Mouse (Mus musculus) spleen, adult 18-20 months (tissue): ENCODE data around the gene Eif4g1.
"Not testable (repeated sequence)": the region's sequence is repeated elsewhere in the genome, so short reads cannot be mapped to it uniquely, and the experiment has no call there.

Experiments used
- DNase-seq, 2 experiments: peaks; one replicate each; pipeline ENCODE4 v3.0.0; 2022; ENCODE audit warnings: mixed read lengths in 2 of 2

Gene Eif4g1

GRCm38 (mm10) chr16:20668013-20668412 lies at the start of gene Eif4g1:
Eif4g1 (plus strand) TSS chr16:20668313.
- not testable (repeated sequence) for DNase-seq

- no peak for DNase-seq
Observed at GRCm38 (mm10) chr16:20619541-20620398, 48.3 kb upstream of the Eif4g1 start.

DNA sequence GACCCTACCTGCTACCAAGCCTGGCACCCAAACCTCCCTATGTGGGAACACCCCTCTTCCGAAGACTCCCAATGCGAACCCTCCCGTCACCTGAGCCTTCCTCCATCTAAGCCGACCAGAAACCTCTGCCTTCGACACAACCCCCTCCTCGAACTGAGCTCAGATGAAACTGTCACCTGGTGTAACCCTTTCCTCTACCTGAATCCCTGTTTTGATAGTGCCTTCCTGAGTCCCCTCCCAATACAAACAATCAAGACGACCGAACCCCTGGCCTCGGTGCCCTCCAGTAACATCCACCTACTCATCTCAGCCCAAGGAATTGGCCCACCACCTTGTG lies 47.7 kb upstream of the Eif4g1 start:
- DNase-seq = no peak

DNA sequence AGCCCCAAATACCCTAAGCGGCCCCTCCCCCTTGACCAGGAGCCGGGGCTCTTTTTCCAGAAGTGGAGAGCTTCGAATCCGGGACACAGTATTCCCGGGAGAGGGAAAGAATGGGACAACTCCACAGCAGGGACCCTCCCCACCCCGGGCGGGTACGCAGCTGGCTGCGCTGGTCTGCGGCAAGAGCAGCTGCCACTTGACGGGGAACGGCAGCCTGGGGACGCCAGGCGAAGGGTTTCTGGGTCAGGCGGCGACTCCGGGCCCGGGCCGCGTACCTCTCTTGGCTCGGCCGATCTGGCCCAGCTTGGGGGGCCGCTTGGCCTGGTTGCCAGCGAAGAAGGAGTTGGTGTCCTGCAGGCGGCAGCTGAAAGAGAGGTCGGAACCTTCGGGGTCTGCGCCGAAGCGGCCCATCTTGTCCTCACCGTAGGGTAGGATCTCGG lies 47.3 kb upstream of the Eif4g1 start:
- no peak for DNase-seq

DNA sequence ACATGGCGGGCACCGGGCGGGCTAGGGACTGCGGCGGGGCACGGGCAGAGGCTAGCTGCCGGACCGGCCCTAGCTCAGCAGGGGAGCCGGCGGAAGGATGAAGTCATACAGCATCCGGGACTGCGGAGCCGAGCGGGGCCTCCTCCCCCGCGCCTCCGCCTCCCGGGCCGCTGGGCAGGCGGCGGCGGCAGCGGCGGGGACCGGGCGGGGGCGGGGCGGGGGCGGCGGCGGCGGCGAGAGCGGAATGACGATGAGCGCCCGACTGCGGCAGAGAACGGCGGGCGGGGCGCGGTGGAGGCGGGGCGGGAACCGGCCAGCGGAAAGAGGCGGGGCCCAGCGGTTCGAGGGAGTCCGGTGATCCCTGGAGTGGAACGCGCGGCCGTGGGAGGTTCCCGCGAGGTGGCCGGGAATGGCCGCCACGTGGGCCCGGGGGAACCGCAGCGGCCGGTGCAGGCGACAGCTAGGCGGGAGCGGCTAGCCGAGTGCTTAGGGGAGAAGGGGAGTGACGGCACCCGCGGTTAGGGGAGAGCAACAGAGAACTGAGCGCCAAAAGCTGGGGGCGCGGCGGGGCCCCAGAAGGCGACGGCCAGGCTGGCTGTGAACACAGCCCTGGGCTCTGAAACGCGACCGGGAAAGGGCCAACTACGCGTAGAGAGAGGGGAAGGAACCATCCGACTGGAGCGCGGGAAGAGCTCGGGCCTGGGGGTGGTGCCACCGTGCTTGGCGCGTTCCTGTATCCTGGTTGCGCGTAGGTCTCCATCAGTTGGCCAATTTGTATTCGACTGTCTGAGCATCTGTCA lies 46.7 kb upstream of the Eif4g1 start, which contains the start of gene Camk2n2:
Gene Camk2n2 (minus strand): TSS at position 97 of the 800 bp plus-strand sequence.
- peak; percentile 48 to 67 for DNase-seq

DNA sequence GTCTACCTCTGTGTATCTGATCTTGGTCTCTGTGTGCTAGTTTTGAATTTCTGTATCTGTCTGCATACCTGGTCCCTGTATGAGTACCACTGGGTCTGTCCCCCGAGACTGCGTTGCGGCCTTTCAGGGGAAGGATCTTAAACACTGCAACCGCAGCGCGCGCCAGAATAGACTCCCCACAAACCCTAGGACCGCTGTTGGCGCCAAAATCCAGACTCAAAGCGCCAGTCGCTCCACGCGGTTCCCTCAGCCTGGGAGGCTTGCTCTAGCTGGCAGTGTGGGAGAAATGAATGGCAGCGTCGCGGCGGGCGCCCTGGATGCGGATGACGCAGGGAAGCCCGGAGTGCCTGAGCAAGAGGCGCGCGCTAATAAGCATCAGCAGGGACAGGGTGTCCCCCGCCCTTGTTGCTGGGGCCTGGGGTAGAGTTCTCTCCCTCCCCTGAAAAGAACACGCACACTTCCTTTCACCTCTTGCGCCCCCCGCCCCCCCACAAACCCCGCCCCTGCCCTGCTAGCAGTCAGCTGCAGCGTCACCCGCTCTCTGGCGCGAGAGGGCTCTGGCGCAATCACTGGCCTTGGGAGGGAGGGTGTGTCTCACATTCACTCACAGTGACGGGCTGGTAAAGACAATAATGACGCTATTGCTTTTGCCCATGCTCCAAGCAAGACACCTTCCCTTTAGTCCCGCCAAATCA lies 46.0 kb upstream of the Eif4g1 start:
- no peak for DNase-seq

GRCm38 (mm10) chr16:20623211-20623610 lies 44.9 kb upstream of the Eif4g1 start:
- DNase-seq = no peak

DNA sequence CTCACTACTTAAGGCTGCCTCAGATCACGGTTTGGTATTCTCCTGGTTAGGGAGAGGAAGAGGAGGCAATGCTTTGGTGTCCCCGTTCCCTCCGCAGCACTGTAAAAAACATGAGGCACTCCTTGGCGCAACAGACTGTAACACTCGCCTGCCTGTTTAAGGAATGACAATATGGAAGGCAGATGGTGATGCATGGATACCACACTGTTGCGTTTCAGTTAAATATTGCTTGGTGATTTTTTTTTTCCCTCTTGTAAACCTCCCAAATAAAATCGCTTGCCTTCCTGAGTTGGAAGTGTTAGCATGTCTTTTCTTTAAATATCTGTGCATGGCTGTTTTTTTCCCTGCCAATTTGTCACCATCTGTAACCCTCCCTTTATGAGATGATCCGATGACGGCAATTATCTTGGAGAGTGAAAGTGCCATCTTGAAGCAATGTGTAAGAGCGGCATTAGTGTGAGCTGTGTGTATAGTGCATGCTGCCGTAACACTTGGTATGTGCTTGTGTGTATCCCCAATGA lies 39.2 kb upstream of the Eif4g1 start:
- DNase-seq = no peak

GRCm38 (mm10) chr16:20629731-20630634 lies 38.1 kb upstream of the Eif4g1 start, which contains the start of gene Ece2:
Ece2 (plus strand) TSS chr16:20629828.
- DNase-seq = no peak

GRCm38 (mm10) chr16:20637410-20637809 lies 30.7 kb upstream of the Eif4g1 start:
- no peak for DNase-seq

- DNase-seq = no peak
Observed at GRCm38 (mm10) chr16:20638367-20638766, 29.7 kb upstream of the Eif4g1 start.

DNA sequence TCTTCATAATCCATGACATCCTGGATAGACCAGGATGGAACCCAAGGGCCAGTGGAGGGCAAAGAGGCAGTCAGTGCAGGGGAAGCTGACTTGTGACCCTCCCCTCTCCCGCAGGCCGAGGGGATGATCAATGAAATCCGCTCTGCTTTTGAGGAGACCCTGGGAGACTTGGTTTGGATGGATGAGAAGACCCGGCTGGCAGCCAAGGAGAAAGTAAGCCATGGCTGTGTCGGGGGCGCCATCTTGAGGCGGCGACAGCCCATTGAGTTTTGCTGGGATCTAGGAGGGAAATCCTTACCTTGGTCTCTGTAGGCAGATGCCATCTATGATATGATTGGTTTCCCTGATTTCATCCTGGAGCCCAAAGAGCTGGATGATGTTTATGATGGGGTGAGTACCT lies 26.0 kb upstream of the Eif4g1 start:
- DNase-seq = peak in 1 of 2 experiments; percentile 56

- DNase-seq = no peak
Observed at GRCm38 (mm10) chr16:20643911-20644310, 24.2 kb upstream of the Eif4g1 start.

DNA sequence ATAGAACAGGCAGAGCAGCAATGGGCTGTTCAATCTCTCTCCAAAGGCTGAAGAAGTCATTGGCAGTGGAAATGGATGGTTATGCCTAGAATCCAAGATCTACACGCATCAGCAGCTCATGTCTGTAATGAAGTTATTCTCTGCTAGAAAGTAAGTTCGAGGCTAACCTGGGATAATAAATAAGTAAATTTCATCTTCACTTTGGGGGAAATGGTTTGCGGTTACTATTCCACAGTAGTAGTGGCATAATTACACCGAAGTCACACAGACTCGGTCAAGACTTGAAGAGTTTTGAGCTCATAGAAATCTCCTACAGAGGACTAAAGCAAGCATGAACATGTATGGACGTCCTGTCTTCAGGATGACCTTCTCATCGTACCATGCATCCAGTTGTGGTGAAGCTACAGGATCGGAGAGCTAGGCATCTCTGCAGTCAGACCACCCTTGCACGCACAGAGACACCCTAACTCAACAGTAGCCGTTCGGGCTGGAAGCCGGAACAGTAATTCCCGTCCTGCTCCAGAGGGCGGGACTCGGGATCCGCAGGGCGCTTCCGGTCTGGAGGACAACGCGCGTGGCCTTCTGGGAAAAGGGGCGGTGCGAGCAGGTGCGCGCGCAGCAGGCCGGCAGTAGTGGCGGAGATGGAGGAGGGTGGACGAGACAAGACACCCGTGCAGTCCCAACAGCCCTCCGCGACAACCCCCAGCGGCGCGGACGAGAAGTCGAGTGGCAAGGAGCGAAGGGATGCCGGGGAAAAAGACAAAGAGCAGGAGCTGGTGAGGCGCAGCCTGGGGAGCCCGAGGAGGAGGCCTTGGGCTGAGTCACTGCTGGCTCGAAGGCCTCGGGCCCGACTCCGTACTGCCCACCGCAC lies 16.8 kb upstream of the Eif4g1 start, which contains the start of gene Psmd2:
Gene Psmd2 (plus strand): TSS at position 577 of the 871 bp plus-strand sequence.
- DNase-seq = peak; percentile 88 to 97

GRCm38 (mm10) chr16:20651947-20652310 lies 16.2 kb upstream of the Eif4g1 start:
- no peak for DNase-seq

DNA sequence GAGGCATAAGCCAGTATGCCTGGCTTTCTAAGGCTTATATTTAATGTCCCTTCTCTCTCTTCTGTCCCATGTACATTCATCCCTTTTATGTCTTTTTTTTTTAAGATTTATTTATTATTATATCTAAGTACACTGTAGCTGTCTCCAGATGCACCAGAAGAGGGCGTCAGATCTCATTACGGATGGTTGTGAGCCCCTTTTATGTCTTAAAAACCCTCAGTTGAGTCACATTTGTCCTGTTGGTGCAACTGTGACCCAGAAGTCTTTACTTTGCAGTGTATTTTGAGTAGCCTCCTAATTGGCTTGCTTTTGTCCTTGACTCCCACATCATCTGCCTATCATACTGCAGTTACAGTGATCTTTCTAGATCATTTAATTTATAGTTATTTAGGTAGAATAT lies 14.8 kb upstream of the Eif4g1 start:
- DNase-seq = no peak

GRCm38 (mm10) chr16:20657661-20658060 lies 10.5 kb upstream of the Eif4g1 start:
- DNase-seq = no peak

DNA sequence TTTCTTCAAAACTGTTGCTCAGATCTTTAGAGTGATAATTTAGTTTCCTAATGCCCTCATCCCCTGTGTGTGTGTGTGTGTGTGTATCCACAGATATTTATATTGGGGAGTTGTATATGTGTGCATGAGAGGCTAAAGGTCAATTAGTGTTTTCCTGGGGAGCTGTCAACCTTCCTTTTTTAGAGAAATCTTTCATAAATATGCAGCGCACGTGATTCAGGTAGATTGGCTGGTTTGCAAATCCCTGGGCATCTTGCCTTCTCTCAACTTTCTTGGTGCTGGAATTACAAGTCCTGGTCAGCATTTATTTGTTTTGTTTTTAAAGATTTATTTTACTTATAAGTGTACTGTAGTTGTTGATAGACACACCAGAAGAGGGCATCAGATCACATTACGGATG lies 2.2 kb downstream of the Eif4g1 start:
- DNase-seq = no peak

DNA sequence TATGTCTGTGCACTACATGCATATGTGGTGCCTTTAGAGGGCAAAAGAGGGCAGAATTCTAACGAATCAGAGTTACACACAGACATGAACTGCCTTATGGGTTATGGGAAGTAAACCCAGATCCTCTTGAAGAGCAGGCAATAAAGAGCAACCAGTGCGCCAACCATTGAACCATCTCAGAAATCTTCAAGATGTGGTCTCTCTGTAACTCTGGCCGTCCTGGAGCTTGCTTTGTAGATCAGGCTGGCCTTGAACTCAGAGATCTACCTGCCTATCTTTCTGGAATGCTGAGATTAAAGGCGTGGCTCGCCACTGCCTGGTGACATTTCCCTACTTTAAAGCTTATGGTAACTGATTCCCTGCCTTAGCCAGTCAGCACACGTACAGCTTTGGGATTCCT lies 3.8 kb downstream of the Eif4g1 start:
- DNase-seq = no peak

DNA sequence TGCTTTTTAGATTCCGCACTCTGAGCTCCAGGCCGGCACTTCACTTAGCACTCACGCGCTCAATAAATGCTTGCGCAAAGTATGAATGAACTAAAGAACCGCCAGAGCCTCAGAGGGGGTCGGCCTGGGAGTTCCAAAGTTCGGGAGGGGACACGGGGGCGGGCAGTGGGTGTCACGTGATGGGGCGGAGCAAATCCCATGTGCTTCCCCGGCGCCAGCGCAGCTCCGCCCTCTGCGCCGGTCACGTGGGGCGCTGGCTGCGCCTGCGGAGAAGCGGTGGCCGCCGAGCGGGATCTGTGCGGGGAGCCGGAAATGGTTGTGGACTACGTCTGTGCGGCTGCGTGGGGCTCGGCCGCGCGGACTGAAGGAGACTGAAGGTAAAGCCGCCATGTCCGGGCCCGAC lies 4.4 kb downstream of the Eif4g1 start:
- DNase-seq = peak; percentile 91 to 97
